Mouse (Mus musculus) myocyte (in vitro differentiated cells): ENCODE measurements around the gene Gm21962. TPM values are rescaled to one million over a fixed set of nuclear protein-coding genes. Genes with fewer than 3 reads are reported as not detected.

Experiments
- H3K27me3 ChIP-seq: one replicate; pipeline ENCODE4 v1.6.1; 2011; ENCODE audit not compliant: control insufficient read depth, insufficient read depth, insufficient read length
- H3K36me3 ChIP-seq: one replicate; pipeline ENCODE4 v1.6.1; 2011; ENCODE audit not compliant: control insufficient read depth, insufficient read depth
- H3K4me2 ChIP-seq: one replicate; pipeline ENCODE4 v1.6.1; 2011; ENCODE audit warnings: low read depth, control low read depth
- H3K4me3 ChIP-seq: one replicate; pipeline ENCODE4 v1.5.1; 2011; ENCODE audit warnings: mild to moderate bottlenecking, control low read depth, moderate library complexity
- H3K79me2 ChIP-seq: one replicate; pipeline ENCODE4 v1.6.1; 2011; ENCODE audit not compliant: control insufficient read depth, insufficient read depth
- H3ac ChIP-seq: one replicate; pipeline ENCODE4 v1.6.1; 2011; ENCODE audit not compliant: control insufficient read depth, insufficient read length
- CEBPB ChIP-seq: IDR thresholded peaks from 2 replicates; pipeline ENCODE4 v1.6.1; 2011; ENCODE audit warnings: mild to moderate bottlenecking, moderate library complexity; ENCODE audit not compliant: poor library complexity, insufficient read depth, severe bottlenecking
- E2F4 ChIP-seq: IDR thresholded peaks from one replicate; pipeline ENCODE4 v1.6.1; 2011; ENCODE audit warnings: mild to moderate bottlenecking, control low read depth, moderate library complexity; ENCODE audit not compliant: insufficient read depth
- MAX ChIP-seq: IDR thresholded peaks from one replicate; pipeline ENCODE4 v1.6.1; 2011; ENCODE audit warnings: low read depth, mild to moderate bottlenecking, control low read depth
- MYOD1 ChIP-seq, 3 experiments: IDR thresholded peaks; one replicate each; pipeline ENCODE4 v1.6.1; 2011; ENCODE audit warnings: control low read depth in 2 of 3, low read depth in 2 of 3, mild to moderate bottlenecking in 2 of 3, moderate library complexity in 1 of 3; ENCODE audit not compliant: insufficient read length in 2 of 3, control insufficient read depth in 1 of 3
- MYOG ChIP-seq, 3 experiments: IDR thresholded peaks; one replicate each; pipeline ENCODE4 v1.6.1; 2011; ENCODE audit warnings: control low read depth in 2 of 3, low read depth in 2 of 3, mild to moderate bottlenecking in 2 of 3; ENCODE audit not compliant: insufficient read length in 2 of 3, control insufficient read depth in 1 of 3, insufficient read depth in 1 of 3
- POLR2A ChIP-seq: IDR thresholded peaks from one replicate; pipeline ENCODE4 v1.6.1; 2011; ENCODE audit warnings: low read depth, mild to moderate bottlenecking, control low read depth, moderate library complexity; ENCODE audit not compliant: insufficient read length
- POLR2AphosphoS2 ChIP-seq: IDR thresholded peaks from one replicate; pipeline ENCODE4 v1.6.1; 2011; ENCODE audit warnings: low read depth, control low read depth; ENCODE audit not compliant: insufficient read length
- REST ChIP-seq: IDR thresholded peaks from one replicate; pipeline ENCODE4 v1.6.1; 2011; ENCODE audit warnings: mild to moderate bottlenecking, control low read depth, moderate library complexity; ENCODE audit not compliant: insufficient read depth, insufficient read length
- SRF ChIP-seq: IDR thresholded peaks from one replicate; pipeline ENCODE4 v1.6.1; 2011; ENCODE audit warnings: low read depth; ENCODE audit not compliant: control insufficient read depth, insufficient read length
- TCF12 ChIP-seq: IDR thresholded peaks from one replicate; pipeline ENCODE4 v1.6.1; 2011; ENCODE audit warnings: mild to moderate bottlenecking, control low read depth; ENCODE audit not compliant: poor library complexity, insufficient read depth, severe bottlenecking
- TCF3 ChIP-seq: IDR thresholded peaks from one replicate; pipeline ENCODE4 v1.6.1; 2011; ENCODE audit warnings: low read depth, control low read depth; ENCODE audit not compliant: insufficient read length
- USF1 ChIP-seq: IDR thresholded peaks from one replicate; pipeline ENCODE4 v1.6.1; 2011; ENCODE audit warnings: low read depth, mild to moderate bottlenecking, control low read depth, moderate library complexity
- polyA plus RNA-seq: library from polyadenylated mRNA; unstranded; fragments of >200 nt; fragmentation: generic; extraction: Trizol; gene quantifications from one replicate; pipeline ENCODE4 v1.2.1, GENCODE M21; 2012; ENCODE audit warnings: missing spikeins

The Gm21962 gene
- polyA plus RNA-seq, 1 experiment: not detected

DNA sequence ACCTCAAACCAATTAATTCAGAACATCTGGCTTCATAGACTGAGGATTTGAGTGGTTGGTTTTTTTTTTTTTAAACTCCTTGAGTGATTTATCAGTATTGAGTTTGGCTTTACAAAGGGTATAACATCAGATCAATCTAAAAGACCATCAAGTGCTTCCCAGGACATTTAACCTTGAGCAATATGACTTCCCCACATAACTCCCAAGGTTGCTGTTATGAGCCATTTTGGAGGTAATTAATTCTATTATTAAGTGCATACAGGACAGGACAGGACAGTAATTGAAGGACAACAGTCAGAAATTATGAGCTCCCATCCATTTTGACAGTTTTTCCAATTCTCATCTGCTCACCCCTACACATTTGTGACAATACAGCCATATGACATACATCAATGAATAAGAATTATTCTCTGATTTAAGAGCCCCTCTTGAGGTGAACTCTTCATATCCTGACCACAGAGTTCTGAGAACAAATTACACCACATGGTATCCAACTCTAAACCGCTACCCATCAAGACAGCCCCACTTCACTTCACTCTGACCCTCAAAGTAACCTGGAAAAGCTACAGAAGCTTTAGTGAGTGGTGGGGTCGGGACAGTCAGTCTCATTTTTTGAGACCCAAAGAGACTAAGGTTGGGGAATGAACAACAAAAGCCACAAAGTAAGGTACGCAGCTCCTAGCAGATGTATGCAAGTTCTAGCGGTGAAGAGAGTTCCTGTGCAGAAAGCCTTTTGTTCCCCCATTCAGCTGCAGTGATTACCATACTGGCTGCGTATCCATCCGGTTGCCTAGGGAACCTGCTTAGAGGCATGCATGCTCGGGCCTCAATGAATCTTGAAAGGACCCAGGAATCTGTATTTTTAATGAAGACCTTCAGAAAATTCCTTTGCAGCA, 11.8 kb downstream of the Gm21962 start:
- H3K4me3 ChIP-seq: no peak overlapping the region
- H3ac ChIP-seq: no peak overlapping the region
- H3K4me2 ChIP-seq: no peak overlapping the region
- no peaks in the 10 kb centered on the region for H3K27me3 ChIP-seq
- no peaks in the 10 kb centered on the region for H3K79me2 ChIP-seq
- no peak for TF ChIP-seq MYOD1 (IDR thresholded peaks at IDR 0.05; ENCODE audit: control insufficient read depth in 1 of 3, insufficient read length in 2 of 3, low read depth in 2 of 3)
- TF ChIP-seq POLR2AphosphoS2: no peak
- TF ChIP-seq POLR2A: no peak
- TF ChIP-seq REST: no peak
- TF ChIP-seq E2F4: no peak
- TF ChIP-seq USF1: no peak
- TF ChIP-seq CEBPB: no peak
- no peak for TF ChIP-seq TCF3
- TF ChIP-seq SRF: no peak
- TF ChIP-seq MAX: no peak
- no peak for TF ChIP-seq MYOG (IDR thresholded peaks at IDR 0.05; ENCODE audit: control insufficient read depth in 1 of 3, insufficient read depth in 1 of 3, insufficient read length in 2 of 3, low read depth in 2 of 3)
- no peak for TF ChIP-seq TCF12
- H3K36me3 ChIP-seq: no peaks in the 10 kb centered on the region

DNA sequence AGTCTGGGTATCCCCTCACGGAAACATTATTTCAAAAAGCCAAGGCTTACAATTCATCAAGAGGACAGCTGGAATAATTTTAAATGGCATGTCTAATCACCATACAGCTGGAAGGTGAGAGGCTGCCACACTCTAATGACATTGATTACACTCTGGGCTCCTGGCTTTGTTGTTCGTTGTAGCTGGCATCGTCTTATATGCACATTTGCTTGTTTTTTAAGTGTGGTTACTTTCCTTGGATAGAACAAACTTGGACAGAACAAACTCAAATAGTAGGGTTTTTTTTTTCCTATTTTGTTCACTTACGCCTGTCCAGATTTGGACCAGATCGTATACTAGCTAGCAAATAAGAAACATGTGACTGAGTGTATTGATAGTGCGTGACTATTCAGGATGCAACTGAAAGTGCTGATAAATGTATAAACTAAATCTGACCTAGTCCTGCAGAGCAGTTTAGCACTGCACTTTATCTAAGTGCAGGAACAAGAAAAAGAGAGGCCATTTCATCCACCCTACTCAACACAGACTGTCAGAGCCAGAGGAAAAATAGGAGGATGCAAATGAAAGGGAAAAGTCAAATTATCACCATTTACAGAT, 12.6 kb downstream of the Gm21962 start:
- Histone ChIP-seq H3K4me2 (no peak overlapping the region), H3K27me3 (no peaks in the 10 kb centered on the region), H3K4me3 (no peak overlapping the region), H3ac (no peak overlapping the region), H3K79me2 (no peaks in the 10 kb centered on the region), H3K36me3 (no peaks in the 10 kb centered on the region)
- TF ChIP-seq POLR2A (no peak), REST (no peak), MAX (no peak), SRF (no peak), MYOG (IDR thresholded peaks at IDR 0.05; ENCODE audit: control insufficient read depth in 1 of 3, insufficient read depth in 1 of 3, insufficient read length in 2 of 3, low read depth in 2 of 3) (no peak), USF1 (no peak), MYOD1 (IDR thresholded peaks at IDR 0.05; ENCODE audit: control insufficient read depth in 1 of 3, insufficient read length in 2 of 3, low read depth in 2 of 3) (no peak), E2F4 (no peak), TCF3 (no peak), POLR2AphosphoS2 (no peak), TCF12 (no peak), CEBPB (no peak)

DNA sequence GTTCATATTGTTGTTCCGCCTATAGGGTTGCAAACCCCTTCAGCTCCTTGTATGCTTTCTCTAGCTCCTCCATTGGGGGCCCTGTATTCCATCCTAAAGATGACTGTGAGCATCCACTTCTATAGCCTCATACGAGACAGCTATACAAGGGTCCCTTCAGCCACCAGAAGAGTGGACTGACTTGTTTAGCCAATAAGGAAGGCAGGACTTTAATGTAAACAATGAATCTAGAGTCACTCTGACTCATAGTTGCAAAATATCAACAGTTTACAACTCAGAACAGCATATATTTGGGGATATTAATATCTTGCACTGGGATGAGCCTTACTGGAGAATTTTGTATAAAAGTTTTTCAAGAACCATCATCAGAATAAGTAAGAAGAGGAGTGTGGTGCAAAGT, 15.6 kb downstream of the Gm21962 start:
- Histone ChIP-seq H3K79me2 (no peaks in the 10 kb centered on the region), H3K4me3 (no peak overlapping the region), H3K4me2 (no peak overlapping the region), H3K36me3 (no peaks in the 10 kb centered on the region), H3K27me3 (no peaks in the 10 kb centered on the region), H3ac (no peak overlapping the region)
- TF ChIP-seq POLR2AphosphoS2: no peak

DNA sequence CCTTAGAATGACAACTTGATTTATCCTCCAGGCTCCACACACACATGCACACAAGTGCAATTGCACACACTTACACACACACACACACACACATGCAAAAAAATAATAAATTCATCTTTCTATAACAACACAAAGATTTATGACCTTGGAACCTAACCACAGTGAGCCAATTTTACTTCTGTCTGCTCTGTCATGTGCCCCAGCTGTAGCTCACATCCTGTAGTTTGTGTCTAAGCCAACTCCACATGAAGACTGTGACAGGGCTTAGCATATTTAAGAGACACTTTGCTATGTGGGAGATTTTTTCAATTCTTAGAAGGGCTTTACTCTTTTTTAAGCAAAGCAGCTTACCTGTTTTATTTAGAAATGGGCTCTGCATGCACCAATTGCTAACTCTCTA, 20.2 kb downstream of the Gm21962 start:
- no peak for TF ChIP-seq USF1
- H3K4me2 ChIP-seq: no peak overlapping the region
- no peak overlapping the region for H3ac ChIP-seq
- H3K4me3 ChIP-seq: no peak overlapping the region
- H3K79me2 ChIP-seq: no peaks in the 10 kb centered on the region
- H3K36me3 ChIP-seq: no peaks in the 10 kb centered on the region
- no peaks in the 10 kb centered on the region for H3K27me3 ChIP-seq

DNA sequence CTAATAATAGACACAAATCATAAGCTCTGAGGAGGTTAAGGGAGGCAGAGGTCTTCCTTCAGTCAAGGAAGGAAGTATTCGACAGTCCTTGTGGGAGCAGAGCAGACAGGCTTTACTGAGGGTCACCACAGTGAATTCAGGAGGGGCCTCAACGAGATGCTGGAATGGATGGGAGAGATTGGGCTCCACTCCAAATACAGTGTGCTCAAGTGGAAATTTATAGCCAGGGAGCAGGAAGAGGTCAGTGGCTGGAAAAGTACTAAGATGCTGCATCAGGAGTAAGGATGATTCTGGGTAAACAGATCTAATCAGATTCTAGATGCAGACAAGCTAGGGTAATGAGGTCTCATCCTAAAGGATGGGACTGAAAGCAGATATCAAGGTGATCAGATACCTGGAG, 44.6 kb downstream of the Gm21962 start:
- no peak overlapping the region for H3ac ChIP-seq
- no peaks in the 10 kb centered on the region for H3K27me3 ChIP-seq
- H3K4me2 ChIP-seq: no peak overlapping the region
- TF ChIP-seq TCF12 (no peak), SRF (no peak), TCF3 (no peak), POLR2A (no peak), USF1 (no peak), MYOG (IDR thresholded peaks at IDR 0.05; ENCODE audit: control insufficient read depth in 1 of 3, insufficient read depth in 1 of 3, insufficient read length in 2 of 3, low read depth in 2 of 3) (no peak), MAX (no peak), E2F4 (no peak), CEBPB (no peak), REST (no peak), POLR2AphosphoS2 (no peak), MYOD1 (IDR thresholded peaks at IDR 0.05; ENCODE audit: control insufficient read depth in 1 of 3, insufficient read length in 2 of 3, low read depth in 2 of 3) (no peak)
- H3K4me3 ChIP-seq: no peak overlapping the region
- no peaks in the 10 kb centered on the region for H3K79me2 ChIP-seq
- no peaks in the 10 kb centered on the region for H3K36me3 ChIP-seq
